Mouse (Mus musculus): ENCODE measurements at regions not wholly inside any gene's neighbourhood (a gene's known extent, or its start where the extent isn't known, plus 50 kb on each side); places are given as distances from the start of the nearest gene placed in this dataset.

DNA sequence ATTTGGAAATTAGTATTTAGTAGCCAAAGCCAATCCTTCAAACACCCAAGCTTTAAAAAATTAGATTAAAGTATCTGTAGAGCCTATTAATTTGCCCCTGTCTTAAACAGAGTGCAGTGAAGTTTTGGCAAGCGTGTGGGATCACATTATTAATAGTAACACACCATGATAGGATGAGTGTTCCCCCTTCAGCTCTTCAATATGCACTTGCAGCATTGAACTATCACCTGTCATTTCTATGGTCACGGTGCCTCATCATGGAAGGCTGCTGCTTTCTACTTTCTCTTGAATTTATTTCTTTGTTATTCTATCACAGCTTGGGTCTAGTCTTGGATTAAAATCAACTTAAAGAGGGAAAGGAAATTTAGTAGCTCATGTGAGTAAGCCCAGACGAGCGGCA lies 196.4 kb downstream of the Pmp22 start:
- TF ChIP-seq POLR2A (IDR thresholded peaks at IDR 0.05; ENCODE audit: low read depth, low read length) (no peak), CTCF (IDR thresholded peaks at IDR 0.05; ENCODE audit: extremely low read depth, insufficient read depth, insufficient read length, insufficient replicate concordance) (no peak)

Data from spleen, adult 2 months (tissue).